Mouse (Mus musculus): ENCODE results near the gene Vmn1r194.
"Not testable (repeated sequence)": the region's sequence is repeated elsewhere in the genome, so short reads cannot be mapped to it uniquely, and the experiment has no call there.

The Vmn1r194 gene

GRCm38 (mm10) chr13:22243915-22244314, at the start of gene Vmn1r194:
Gene Vmn1r194 (plus strand): TSS chr13:22244215.
- no peak for DNase-seq (ENCODE audit: low spot score)

DNA sequence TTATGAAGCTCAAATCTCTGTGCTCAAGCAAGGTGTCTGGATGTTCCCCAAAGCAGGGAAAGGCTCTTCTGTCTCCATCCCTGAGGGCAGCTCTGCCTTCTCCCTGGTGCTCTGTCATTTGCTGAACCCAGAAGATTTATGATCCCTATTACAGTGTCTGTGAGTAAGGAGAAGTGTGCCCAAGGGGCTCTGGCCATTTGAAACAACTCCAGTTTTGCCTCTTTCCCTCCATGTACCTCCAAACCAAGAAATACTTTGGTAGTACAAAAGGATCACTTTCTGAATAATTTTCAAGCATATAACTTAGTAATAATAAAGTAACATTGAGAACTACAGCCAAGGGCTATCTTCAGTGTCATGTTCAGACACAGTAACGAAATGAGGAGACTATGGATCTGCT, 21.0 kb upstream of the Vmn1r194 start, which contains the start of gene Vmn1r193:
Vmn1r193 (minus strand) TSS at position 101 of the 400 bp plus-strand sequence.
- DNase-seq (ENCODE audit: low spot score): not testable (repeated sequence)

DNA sequence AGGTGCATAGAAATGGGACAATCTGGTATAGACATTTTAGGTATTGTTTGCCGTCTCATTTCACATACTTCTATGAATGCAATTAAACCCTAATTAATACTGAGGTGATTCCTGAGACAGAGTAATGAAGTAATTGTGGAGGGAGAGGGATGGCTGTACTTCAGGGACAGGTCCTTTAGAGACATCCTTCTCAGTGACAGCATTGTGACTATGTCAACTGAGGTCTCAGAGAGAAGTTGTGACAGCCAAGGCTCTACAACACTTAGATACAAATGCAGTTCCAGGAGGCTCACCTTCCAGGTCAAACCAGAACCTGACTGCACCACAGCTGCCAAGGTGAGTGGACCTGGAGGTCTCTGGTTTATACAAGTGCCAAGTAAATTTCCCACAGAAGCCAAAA, 26.2 kb downstream of the Vmn1r194 start, which contains the start of gene Vmn1r195:
Vmn1r195 (plus strand) TSS at position 301 of the 400 bp plus-strand sequence.
- DNase-seq (ENCODE audit: low spot score): not testable (repeated sequence)

GRCm38 (mm10) chr13:22271721-22272120, 27.7 kb downstream of the Vmn1r194 start:
- DNase-seq (ENCODE audit: low spot score): no peak

DNA sequence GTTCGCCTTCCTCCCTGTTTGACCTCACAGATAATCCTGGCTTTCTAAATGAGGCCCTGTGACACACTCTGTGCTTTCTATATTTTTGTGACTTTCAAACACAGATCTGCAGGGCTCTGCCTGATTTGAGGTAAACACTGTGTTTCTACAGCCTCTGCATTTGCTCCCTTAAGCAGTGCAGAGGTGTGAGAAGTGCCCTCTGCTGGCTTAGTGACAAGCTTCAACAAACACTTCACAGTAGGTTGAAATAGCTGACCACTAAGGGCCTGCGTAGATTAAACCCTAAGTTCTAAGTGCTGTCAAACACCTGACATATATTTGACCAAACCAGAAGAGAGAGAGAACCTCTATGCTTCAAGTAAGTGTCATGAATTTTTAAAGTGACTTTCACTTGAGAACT, 40.6 kb downstream of the Vmn1r194 start:
- no peak for DNase-seq (ENCODE audit: low spot score)

DNA sequence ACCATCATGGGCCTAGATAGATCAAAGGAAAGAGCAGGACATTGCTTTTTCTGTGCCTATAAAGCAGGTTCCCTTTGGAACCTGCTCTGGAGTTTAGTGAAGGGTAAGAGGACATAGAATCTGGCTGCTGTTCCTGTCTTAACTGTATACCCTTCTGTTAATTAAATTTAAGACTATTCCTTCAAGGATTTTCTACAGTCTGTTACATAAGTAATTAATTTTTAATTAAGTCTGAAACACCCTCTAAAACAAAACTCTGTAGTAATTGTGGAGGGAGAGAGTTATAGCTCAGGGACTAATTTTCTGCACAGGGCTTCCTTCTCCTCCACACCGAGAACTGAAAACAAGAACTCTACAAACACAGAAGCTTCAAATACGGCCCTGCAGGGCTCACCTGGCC, 45.6 kb downstream of the Vmn1r194 start, which contains the start of gene Vmn1r196:
Vmn1r196 (plus strand) TSS at position 301 of the 400 bp plus-strand sequence.
- no peak for DNase-seq (ENCODE audit: low spot score)

Data from MN1 (cell line).